Mouse (Mus musculus): ENCODE results near the gene Vash1. TPM values are rescaled to one million over a fixed set of nuclear protein-coding genes. Genes with fewer than 3 reads are reported as not detected.

Gene Vash1
- polyA plus RNA-seq, 1 experiment from 2014 or later = 2.3 TPM

GRCm38 (mm10) chr12:86685275-86685674, 6.8 kb downstream of the Vash1 start:
- no peak for ATAC-seq

DNA sequence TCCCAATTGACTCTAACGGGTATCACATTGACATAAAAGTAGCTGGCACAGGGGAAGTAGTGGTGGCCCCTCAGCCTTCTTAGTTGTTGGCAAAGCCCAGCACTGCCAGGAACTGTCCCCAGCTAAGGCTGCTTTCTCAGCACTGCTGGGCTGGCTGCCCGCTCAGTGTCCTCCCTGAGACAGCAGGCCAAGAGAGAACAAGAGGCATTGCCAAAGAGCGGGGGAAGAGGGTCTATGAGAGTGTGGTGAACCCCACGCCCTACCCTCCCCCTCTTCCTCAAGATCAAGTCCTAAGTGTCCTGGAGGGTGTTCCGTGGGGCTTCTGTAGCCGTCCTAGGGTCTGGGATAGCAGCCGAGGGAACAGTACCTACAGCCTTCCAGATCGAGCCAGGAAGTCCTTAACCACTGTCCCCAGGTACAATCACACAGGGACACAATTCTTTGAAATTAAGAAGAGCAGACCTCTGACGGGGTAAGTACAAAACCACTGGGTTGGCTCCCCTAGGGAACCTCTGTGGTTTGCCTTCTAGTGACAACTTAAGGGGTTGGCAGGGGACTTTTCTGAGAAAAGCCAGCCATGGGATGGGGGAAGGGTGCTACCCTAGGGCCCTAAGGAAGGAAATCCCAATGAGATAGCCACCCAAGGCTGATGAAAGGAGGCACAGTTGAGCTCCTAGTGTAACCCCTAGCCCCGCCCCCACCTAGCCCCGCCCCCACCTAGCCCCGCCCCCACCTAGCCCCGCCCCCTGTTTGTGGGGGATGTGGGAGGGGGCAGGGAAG, 8.2 kb downstream of the Vash1 start:
- peak; percentile 46 for ATAC-seq
- Histone ChIP-seq H3K27ac (peak overlapping the region; percentile 65), H3K27me3 (replicated peaks) (0 out of 2 replicates have a peak, but pooled peaks cover 3% of the 10 kb centered on the region), H3K36me3 (no peaks in the 10 kb centered on the region), H3K4me3 (no peak overlapping the region), H3K4me2 (no peak overlapping the region), H3K9ac (no peak overlapping the region), H3K4me1 (peaks cover 68% of the 10 kb centered on the region), H3K9me3 (replicated peaks) (no peaks in the 10 kb centered on the region)
- WGBS (ENCODE audit: insufficient replicate concordance) = 18% methylated on average over 13 of the region's 13 CpGs

More at GRCm38 (mm10) chr12:86685275-86685674, 6.8 kb downstream of the Vash1 start:
- H3K27ac ChIP-seq = no peak overlapping the region
- no peaks in the 10 kb centered on the region for H3K36me3 ChIP-seq
- WGBS (ENCODE audit: insufficient replicate concordance) = 83% methylated on average over 9 of the region's 9 CpGs
- H3K27me3 ChIP-seq (replicated peaks) = peaks cover 10% of the 10 kb centered on the region; the same call in 1 of the 2 replicates
- peaks cover 62% of the 10 kb centered on the region for H3K4me1 ChIP-seq
- no peaks in the 10 kb centered on the region for H3K9me3 ChIP-seq (replicated peaks)
- no peak overlapping the region for H3K4me3 ChIP-seq
- H3K4me2 ChIP-seq = no peak overlapping the region
- H3K9ac ChIP-seq = no peak overlapping the region

DNA sequence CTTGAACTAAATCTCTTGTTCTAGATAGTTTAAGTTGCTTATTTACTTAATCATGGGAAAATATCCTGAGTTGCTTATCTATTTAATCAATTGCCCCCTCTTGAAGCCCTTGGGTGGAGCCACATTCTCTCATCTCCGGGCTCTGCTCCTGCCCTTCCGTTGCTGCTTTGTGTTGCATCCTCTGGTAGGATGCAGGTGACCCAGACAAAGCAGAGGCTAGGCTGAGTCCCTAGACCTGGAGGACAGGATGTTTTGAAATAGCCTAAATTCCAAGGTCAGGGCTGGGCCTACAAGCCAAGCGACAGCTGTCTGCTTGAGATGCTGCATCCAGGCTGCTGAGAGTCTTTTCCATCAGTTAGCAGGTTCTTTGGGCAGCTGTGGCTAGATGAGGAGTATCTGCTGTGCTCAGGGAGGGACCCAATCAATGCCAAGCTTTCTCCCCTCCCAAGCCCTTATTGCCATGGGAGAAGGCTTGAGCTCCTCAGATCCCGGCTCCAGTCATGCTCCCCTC, 9.0 kb downstream of the Vash1 start:
- H3K9me3 ChIP-seq (replicated peaks) = no peaks in the 10 kb centered on the region
- no peak overlapping the region for H3K4me3 ChIP-seq
- no peak overlapping the region for H3K4me2 ChIP-seq
- H3K36me3 ChIP-seq = no peaks in the 10 kb centered on the region
- no peak overlapping the region for H3K9ac ChIP-seq
- WGBS (ENCODE audit: insufficient replicate concordance) = 27% methylated on average over 4 of the region's 4 CpGs
- 0 out of 2 replicates have a peak, but pooled peaks cover 2% of the 10 kb centered on the region for H3K27me3 ChIP-seq (replicated peaks)
- H3K27ac ChIP-seq = 0 out of 2 replicates have a peak overlapping the region, but pooled peaks have one; percentile 15
- no peak; the same call in 1 of the 2 replicates for ATAC-seq
- peaks cover 66% of the 10 kb centered on the region for H3K4me1 ChIP-seq

GRCm38 (mm10) chr12:86687971-86688573, 9.6 kb downstream of the Vash1 start:
- H3K4me3 ChIP-seq = no peak overlapping the region
- no peak overlapping the region for H3K9ac ChIP-seq
- 0 out of 2 replicates have a peak overlapping the region, but pooled peaks have one; percentile 15 for H3K27ac ChIP-seq
- H3K4me1 ChIP-seq = peaks cover 65% of the 10 kb centered on the region
- peak; percentile 38 for ATAC-seq
- H3K9me3 ChIP-seq (replicated peaks) = no peaks in the 10 kb centered on the region
- no peak overlapping the region for H3K4me2 ChIP-seq
- 58% methylated on average over 4 of the region's 4 CpGs for WGBS (ENCODE audit: insufficient replicate concordance)
- no peaks in the 10 kb centered on the region for H3K36me3 ChIP-seq
- H3K27me3 ChIP-seq (replicated peaks) = no peaks in the 10 kb centered on the region

DNA sequence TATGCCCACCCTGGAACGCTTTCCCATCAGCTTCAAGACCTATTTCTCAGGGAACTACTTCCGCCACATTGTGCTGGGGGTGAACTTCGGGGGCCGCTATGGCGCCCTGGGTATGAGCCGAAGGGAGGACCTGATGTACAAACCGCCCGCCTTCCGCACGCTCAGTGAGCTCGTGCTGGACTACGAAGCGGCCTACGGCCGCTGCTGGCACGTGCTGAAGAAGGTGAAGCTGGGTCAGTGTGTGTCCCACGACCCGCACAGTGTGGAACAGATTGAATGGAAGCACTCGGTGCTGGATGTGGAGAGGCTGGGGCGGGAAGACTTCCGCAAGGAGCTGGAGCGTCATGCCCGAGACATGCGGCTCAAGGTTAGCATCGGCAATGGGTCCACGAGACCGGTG, 10.4 kb downstream of the Vash1 start:
- 87% methylated on average over 27 of the region's 27 CpGs for WGBS (ENCODE audit: insufficient replicate concordance)
- H3K4me3 ChIP-seq = no peak overlapping the region
- H3K4me2 ChIP-seq = no peak overlapping the region
- no peak for ATAC-seq
- H3K36me3 ChIP-seq = no peaks in the 10 kb centered on the region
- H3K27me3 ChIP-seq (replicated peaks) = no peaks in the 10 kb centered on the region
- H3K9ac ChIP-seq = no peak overlapping the region
- H3K9me3 ChIP-seq (replicated peaks) = no peaks in the 10 kb centered on the region
- no peak overlapping the region for H3K27ac ChIP-seq
- peaks cover 58% of the 10 kb centered on the region for H3K4me1 ChIP-seq

DNA sequence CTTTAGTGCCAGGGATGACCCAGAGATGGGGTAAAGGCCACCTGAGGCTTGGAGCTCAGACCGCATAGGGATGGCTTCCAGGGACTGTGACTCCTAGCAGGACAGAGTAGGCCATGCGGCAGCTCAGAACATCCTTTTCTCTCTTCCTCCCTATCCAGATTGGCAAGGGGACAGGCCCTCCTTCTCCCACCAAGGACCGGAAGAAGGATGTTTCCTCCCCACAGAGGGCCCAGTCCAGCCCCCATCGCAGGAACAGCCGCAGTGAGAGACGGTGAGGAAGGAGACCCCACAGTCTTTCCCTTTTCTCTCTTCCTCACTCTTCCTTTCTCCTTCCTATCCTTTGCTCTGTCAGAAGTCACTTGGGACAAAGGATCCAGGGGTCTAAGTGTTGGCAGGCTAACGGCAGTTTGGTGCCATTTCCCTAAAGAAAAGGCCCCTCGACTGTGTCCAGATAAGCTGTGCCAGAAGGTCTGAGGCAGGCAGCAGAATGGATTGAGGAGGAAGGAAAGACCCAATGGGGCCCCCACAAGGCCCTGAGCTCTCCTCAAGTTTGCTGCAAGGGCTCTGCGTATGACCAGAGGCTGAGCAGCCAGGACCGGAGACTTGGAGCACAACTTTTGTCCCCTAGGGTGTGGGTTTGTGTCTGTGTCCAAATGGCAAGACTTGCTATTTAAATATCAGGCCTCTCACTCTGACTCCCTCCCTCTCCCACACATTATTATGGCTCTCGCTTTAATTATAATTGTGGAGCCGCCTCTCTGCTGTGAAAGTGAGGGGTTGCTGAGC, 12.4 kb downstream of the Vash1 start:
- peak overlapping the region; percentile 33 for H3K27ac ChIP-seq
- H3K4me2 ChIP-seq = no peak overlapping the region
- 38% methylated on average over 12 of the region's 12 CpGs for WGBS (ENCODE audit: insufficient replicate concordance)

GRCm38 (mm10) chr12:86692471-86693356, 14.2 kb downstream of the Vash1 start:
- Histone ChIP-seq H3K9me3 (replicated peaks) (no peaks in the 10 kb centered on the region), H3K27ac (no peak overlapping the region), H3K36me3 (no peaks in the 10 kb centered on the region), H3K4me2 (no peak overlapping the region), H3K4me1 (peaks cover 32% of the 10 kb centered on the region), H3K9ac (no peak overlapping the region), H3K27me3 (replicated peaks) (no peaks in the 10 kb centered on the region), H3K4me3 (no peak overlapping the region)
- 45% methylated on average over 5 of the region's 5 CpGs for WGBS (ENCODE audit: insufficient replicate concordance)
- no peak for ATAC-seq

More for the DNA sequence above, 12.4 kb downstream of the Vash1 start:
- ATAC-seq = no peak
- Histone ChIP-seq H3K4me3 (no peak overlapping the region), H3K27me3 (replicated peaks) (no peaks in the 10 kb centered on the region), H3K9me3 (replicated peaks) (no peaks in the 10 kb centered on the region), H3K9ac (no peak overlapping the region), H3K36me3 (no peaks in the 10 kb centered on the region), H3K4me1 (peaks cover 48% of the 10 kb centered on the region)

- Histone ChIP-seq H3K4me3 (no peak overlapping the region), H3K9ac (no peak overlapping the region), H3K27ac (no peak overlapping the region), H3K27me3 (replicated peaks) (no peaks in the 10 kb centered on the region), H3K4me2 (no peak overlapping the region), H3K4me1 (peaks cover 30% of the 10 kb centered on the region), H3K36me3 (no peaks in the 10 kb centered on the region), H3K9me3 (replicated peaks) (no peaks in the 10 kb centered on the region)
- no peak for ATAC-seq
Observed at GRCm38 (mm10) chr12:86693389-86693788, 14.9 kb downstream of the Vash1 start.

DNA sequence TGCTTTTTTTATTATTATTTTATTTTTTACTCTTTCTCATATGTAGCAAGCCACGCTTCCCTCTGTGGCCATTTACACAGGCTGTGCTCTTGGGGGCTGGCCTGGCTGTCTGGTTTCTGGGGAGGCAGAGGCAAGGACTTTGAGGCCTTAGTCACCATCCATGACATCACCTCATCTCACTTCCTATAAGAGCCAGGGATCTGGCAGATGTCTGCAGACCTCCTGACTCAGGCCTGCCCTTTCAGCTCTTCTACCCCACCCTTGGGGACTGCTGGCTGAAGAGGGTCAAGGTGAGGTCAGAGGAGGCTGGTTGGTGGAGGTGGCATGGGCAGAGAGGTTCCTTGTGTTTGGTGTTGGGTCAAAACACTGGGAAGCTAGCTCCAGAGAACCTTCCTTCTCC, 15.9 kb downstream of the Vash1 start:
- no peaks in the 10 kb centered on the region for H3K27me3 ChIP-seq (replicated peaks)
- H3K9me3 ChIP-seq (replicated peaks) = no peaks in the 10 kb centered on the region
- H3K4me1 ChIP-seq = peaks cover 29% of the 10 kb centered on the region
- no peak overlapping the region for H3K4me2 ChIP-seq
- H3K4me3 ChIP-seq = no peak overlapping the region
- 67% methylated on average over 1 of the region's 1 CpGs for WGBS (ENCODE audit: insufficient replicate concordance)
- no peak for ATAC-seq
- H3K36me3 ChIP-seq = no peaks in the 10 kb centered on the region
- no peak overlapping the region for H3K9ac ChIP-seq
- H3K27ac ChIP-seq = no peak overlapping the region

- no peak overlapping the region for H3K27ac ChIP-seq
- H3K27me3 ChIP-seq (replicated peaks) = no peaks in the 10 kb centered on the region
- no peak overlapping the region for H3K9ac ChIP-seq
- peaks cover 7% of the 10 kb centered on the region; the same call in 1 of the 2 replicates for H3K4me1 ChIP-seq
- H3K36me3 ChIP-seq = no peaks in the 10 kb centered on the region
- no peak overlapping the region for H3K4me2 ChIP-seq
- no peaks in the 10 kb centered on the region for H3K9me3 ChIP-seq (replicated peaks)
- ATAC-seq = no peak
- WGBS (ENCODE audit: insufficient replicate concordance) = 60% methylated on average over 2 of the region's 2 CpGs
- H3K4me3 ChIP-seq = no peak overlapping the region
Observed at GRCm38 (mm10) chr12:86697996-86698395, 19.5 kb downstream of the Vash1 start.

GRCm38 (mm10) chr12:86698537-86698936, 20.0 kb downstream of the Vash1 start:
- H3K36me3 ChIP-seq = no peaks in the 10 kb centered on the region
- no peak overlapping the region for H3K4me3 ChIP-seq
- H3K9me3 ChIP-seq (replicated peaks) = no peaks in the 10 kb centered on the region
- H3K27ac ChIP-seq = no peak overlapping the region
- no peak overlapping the region for H3K4me2 ChIP-seq
- H3K9ac ChIP-seq = no peak overlapping the region
- H3K27me3 ChIP-seq (replicated peaks) = no peaks in the 10 kb centered on the region
- H3K4me1 ChIP-seq = peaks cover 7% of the 10 kb centered on the region; the same call in 1 of the 2 replicates
- no peak for ATAC-seq

All from liver, embryonic 12.5 days (tissue).